Mouse (Mus musculus): ENCODE data around the gene Ubxn10. TPM values are rescaled to one million over a fixed set of nuclear protein-coding genes. Genes with fewer than 3 reads are reported as not detected.

Ubxn10 gene
- polyA plus RNA-seq, 1 experiment from 2014 or later: 0.78 TPM

DNA sequence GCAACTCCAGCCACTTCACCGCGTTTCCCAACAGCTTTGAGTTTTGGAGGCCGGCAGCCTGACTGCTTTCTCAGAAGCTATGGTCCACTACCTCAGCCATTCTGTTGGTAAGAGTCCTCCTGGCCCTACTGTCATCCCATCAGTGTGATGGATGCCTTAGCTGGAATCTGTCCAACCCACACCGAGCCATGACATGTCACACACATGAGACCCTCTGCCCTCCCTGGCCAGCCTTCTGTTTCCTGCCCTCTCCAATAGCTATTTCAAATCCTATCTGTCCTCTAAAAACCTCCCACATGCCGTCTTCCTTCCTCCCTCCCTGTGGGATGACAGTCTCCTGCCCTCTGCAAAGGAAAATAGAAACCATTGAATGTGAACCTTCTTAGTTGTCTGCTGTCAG is 11.2 kb downstream of the Ubxn10 start:
- no peak overlapping the region for H3K9ac ChIP-seq
- peaks cover 21% of the 10 kb centered on the region for H3K4me1 ChIP-seq
- no peak overlapping the region for H3K4me3 ChIP-seq
- no peaks in the 10 kb centered on the region for H3K9me3 ChIP-seq
- no peak for ATAC-seq (ENCODE audit: insufficient number of reproducible peaks, insufficient read depth, low FRiP score, low TSS enrichment)
- 80% methylated on average over 5 of the region's 5 CpGs for WGBS
- H3K27me3 ChIP-seq: no peaks in the 10 kb centered on the region
- no peak overlapping the region for H3K4me2 ChIP-seq (replicated peaks)
- H3K36me3 ChIP-seq: no peaks in the 10 kb centered on the region
- H3K27ac ChIP-seq: 0 out of 2 replicates have a peak overlapping the region, but pooled peaks have one; percentile 1

DNA sequence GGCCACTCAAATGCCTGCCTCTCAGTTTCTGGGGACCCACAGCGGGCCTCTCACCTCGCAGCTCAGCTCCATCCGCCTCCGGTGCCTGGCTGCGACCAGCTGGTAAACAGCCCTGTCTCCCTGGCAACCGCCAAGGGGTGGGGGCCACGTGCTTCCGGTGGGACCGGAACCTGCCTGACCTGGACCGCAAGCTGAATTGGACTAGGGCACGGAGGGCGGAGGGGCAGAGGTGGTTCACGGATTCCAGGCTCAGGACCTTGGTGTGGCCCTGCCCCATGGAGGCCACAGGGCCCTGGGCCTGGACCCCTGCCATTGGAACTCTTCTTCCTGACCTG is 11.9 kb downstream of the Ubxn10 start:
- peak; percentile 67; the same call in 1 of the 2 replicates for ATAC-seq (ENCODE audit: insufficient number of reproducible peaks, insufficient read depth, low FRiP score, low TSS enrichment)
- Histone ChIP-seq H3K4me3 (peak overlapping the region; percentile 29), H3K9me3 (no peaks in the 10 kb centered on the region), H3K9ac (peak overlapping the region; percentile 28; the same call in 1 of the 2 replicates), H3K27ac (peak overlapping the region; percentile 47; the same call in 1 of the 2 replicates), H3K27me3 (no peaks in the 10 kb centered on the region), H3K36me3 (no peaks in the 10 kb centered on the region), H3K4me1 (peaks cover 21% of the 10 kb centered on the region), H3K4me2 (replicated peaks) (peak overlapping the region; percentile 54)
- WGBS: 5% methylated on average over 13 of the region's 13 CpGs

DNA sequence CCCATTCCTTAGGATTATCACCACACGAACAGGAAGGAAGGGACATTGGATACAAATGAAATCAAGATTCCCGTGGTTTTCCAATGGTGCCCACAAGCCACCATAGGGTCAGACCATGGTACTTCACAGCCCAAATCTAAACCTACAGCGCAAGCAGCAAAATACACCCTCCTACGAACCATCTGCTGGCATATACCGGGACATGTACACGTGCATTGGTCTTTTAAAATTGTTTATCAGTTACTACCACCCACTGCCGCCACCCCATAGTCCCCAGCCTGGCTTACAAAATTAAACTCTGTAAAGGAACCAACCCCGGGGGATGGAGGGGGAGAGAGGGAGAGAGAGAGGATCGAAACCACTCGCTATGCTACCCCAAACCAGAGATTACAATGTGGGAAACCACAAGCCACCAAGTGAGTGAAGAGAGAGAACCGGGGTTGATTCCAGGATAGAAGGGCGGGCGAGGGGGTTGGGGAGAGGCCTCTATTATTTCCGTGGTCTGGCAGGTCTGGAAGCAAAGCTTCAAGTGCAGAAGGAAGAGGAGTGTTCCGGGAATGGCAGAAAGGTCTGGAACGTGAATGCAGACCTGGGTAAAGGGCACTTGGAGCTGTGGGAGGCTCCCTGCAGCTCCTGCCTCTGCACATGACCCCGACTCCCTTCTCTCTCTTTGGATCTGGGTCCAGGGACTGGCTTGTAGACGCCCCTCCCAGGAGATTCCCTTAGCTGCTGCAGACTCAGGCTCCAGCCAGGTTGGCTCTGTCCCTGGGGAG is 12.4 kb downstream of the Ubxn10 start, which contains the start of gene Pla2g2c:
Gene Pla2g2c (plus strand): TSS at position 439 of the 773 bp plus-strand sequence.
- H3K27ac ChIP-seq: peak within 1 kb of the TSS; percentile 47; the same call in 1 of the 2 replicates
- no peaks in the 10 kb centered on the region for H3K9me3 ChIP-seq
- H3K27me3 ChIP-seq: no peaks in the 10 kb centered on the region
- H3K36me3 ChIP-seq: no peaks in the 10 kb centered on the region
- H3K4me3 ChIP-seq: peak within 1 kb of the TSS; percentile 29
- H3K9ac ChIP-seq: peak within 1 kb of the TSS; percentile 28; the same call in 1 of the 2 replicates
- 46% methylated on average over 18 of the region's 18 CpGs for WGBS
- peak within 1 kb of the TSS; percentile 54 for H3K4me2 ChIP-seq (replicated peaks)
- H3K4me1 ChIP-seq: peaks cover 21% of the 10 kb centered on the region
- ATAC-seq (ENCODE audit: insufficient number of reproducible peaks, insufficient read depth, low FRiP score, low TSS enrichment): no peak

DNA sequence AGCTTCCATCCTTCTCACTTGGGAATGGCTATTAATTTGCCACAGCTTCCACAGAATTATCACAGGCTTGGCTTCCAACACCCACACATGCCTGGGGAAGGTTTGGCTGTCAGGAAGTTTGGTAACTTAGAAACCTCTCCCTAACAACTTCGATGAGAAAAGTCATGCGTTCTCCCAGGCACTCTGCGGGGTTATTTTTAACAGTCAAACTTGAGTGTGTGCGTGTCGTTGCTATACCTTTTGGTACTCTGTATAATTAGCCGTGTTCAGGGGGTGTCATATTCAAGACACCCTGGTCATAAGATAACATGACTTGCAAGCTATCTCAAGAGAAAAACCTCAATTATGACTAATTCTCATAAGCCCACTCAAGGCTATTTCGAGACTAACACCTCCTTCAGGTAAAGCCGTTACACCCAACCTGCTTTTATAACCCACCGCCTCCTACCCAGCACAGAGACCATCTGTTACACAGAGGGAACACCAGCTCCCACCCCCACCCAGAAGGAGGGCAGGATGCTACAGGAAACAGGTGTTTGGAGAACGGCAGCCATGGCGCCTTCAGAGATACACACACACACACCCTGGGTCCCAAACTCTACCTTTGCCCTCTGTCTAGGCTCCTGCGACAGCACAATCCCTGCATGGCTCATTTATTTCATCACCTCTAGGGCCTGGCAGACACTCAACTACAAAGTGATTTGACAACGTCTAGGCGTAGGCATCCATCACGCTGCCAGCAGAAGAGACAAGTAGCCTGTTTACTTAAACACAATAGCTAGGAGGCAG is 13.3 kb downstream of the Ubxn10 start:
- no peak overlapping the region for H3K4me2 ChIP-seq (replicated peaks)
- H3K27me3 ChIP-seq: no peaks in the 10 kb centered on the region
- no peaks in the 10 kb centered on the region for H3K36me3 ChIP-seq
- peaks cover 21% of the 10 kb centered on the region for H3K4me1 ChIP-seq
- H3K9ac ChIP-seq: no peak overlapping the region
- H3K27ac ChIP-seq: no peak overlapping the region
- H3K9me3 ChIP-seq: no peaks in the 10 kb centered on the region
- WGBS: 73% methylated on average over 15 of the region's 15 CpGs
- no peak for ATAC-seq (ENCODE audit: insufficient number of reproducible peaks, insufficient read depth, low FRiP score, low TSS enrichment)
- no peak overlapping the region for H3K4me3 ChIP-seq

DNA sequence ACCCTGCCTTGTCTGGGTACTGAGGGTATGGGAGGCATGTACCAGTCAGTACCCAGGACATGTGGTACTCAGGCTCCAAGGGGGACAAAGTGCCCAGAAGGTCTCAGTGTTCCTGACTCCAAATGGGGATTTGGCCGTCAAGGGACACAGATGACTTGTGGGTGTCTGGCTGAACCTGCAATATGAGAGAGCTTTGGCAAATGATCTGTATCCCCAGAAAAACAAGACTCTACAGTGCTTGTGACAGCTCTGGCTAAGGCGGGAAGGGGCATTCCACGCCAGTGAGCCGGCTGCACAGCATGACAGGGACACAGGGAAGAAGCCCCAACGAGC is 17.7 kb downstream of the Ubxn10 start:
- Histone ChIP-seq H3K36me3 (no peaks in the 10 kb centered on the region), H3K9ac (no peak overlapping the region), H3K4me1 (peaks cover 6% of the 10 kb centered on the region), H3K4me2 (replicated peaks) (no peak overlapping the region), H3K9me3 (no peaks in the 10 kb centered on the region), H3K27ac (no peak overlapping the region), H3K27me3 (no peaks in the 10 kb centered on the region), H3K4me3 (no peak overlapping the region)
- no peak for ATAC-seq (ENCODE audit: insufficient number of reproducible peaks, insufficient read depth, low FRiP score, low TSS enrichment)
- 82% methylated on average over 5 of the region's 5 CpGs for WGBS

DNA sequence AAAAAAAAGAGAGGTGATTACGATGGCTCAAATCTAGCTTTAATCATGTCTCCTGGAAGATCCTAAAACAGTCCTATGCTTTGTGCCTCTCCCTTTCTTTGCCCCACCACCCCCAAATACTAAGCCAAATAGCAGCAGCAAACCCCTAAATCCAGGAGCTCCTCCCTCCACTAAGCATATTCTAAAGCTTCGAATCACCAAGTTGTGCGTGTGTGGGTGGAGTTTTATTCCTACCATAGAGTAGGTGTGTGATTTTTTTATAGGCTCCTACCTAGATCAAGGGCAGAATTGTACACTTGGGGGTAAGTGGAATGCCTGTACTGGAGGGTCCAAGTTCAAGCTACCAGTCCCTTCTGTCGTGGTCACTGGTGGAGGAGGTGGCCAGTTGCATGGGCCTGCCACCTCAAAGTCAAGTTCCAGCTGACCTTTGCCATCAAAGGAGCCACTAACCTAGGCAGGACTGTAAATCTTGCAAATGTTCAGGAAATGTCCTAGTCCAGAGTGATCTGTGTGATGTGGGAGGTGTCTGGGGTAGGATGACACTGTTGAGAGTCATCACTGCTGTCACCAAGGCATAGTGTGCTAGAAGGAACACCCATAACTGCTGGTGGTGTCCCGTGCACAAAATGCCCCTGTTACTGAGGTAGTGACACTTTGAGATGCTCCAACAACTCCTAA is 18.2 kb downstream of the Ubxn10 start:
- no peak overlapping the region for H3K4me3 ChIP-seq
- 85% methylated on average over 5 of the region's 5 CpGs for WGBS

DNA sequence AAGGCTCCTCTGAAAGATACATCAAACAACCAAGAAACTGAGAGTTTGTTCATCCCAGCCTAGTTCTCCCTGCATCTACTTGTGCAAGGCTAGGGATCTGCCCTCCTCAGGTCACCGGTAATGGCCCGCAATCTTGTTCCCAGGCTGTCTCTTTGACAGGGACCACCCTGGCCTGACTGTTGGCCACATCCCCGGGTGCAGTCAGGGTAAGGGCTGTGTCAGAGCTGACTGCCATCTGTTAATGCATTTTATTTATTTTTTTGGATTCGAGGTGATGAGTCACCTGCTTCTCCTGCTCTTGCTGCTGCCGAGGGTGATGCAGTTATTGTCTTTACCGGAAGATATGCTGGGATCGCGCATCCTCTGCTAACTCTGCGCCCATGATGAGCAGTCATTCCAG is 20.3 kb downstream of the Ubxn10 start:
- H3K27ac ChIP-seq: no peak overlapping the region
- 83% methylated on average over 9 of the region's 9 CpGs for WGBS
- no peaks in the 10 kb centered on the region for H3K9me3 ChIP-seq
- H3K36me3 ChIP-seq: no peaks in the 10 kb centered on the region
- H3K4me1 ChIP-seq: no peaks in the 10 kb centered on the region
- no peaks in the 10 kb centered on the region for H3K27me3 ChIP-seq
- H3K4me2 ChIP-seq (replicated peaks): no peak overlapping the region
- ATAC-seq (ENCODE audit: insufficient number of reproducible peaks, insufficient read depth, low FRiP score, low TSS enrichment): no peak
- no peak overlapping the region for H3K9ac ChIP-seq
- H3K4me3 ChIP-seq: no peak overlapping the region

More for the DNA sequence above, 18.2 kb downstream of the Ubxn10 start:
- Histone ChIP-seq H3K36me3 (no peaks in the 10 kb centered on the region), H3K9me3 (no peaks in the 10 kb centered on the region), H3K27me3 (no peaks in the 10 kb centered on the region), H3K4me2 (replicated peaks) (no peak overlapping the region), H3K27ac (no peak overlapping the region), H3K9ac (no peak overlapping the region), H3K4me1 (peaks cover under 1% of the 10 kb centered on the region)
- no peak for ATAC-seq (ENCODE audit: insufficient number of reproducible peaks, insufficient read depth, low FRiP score, low TSS enrichment)

DNA sequence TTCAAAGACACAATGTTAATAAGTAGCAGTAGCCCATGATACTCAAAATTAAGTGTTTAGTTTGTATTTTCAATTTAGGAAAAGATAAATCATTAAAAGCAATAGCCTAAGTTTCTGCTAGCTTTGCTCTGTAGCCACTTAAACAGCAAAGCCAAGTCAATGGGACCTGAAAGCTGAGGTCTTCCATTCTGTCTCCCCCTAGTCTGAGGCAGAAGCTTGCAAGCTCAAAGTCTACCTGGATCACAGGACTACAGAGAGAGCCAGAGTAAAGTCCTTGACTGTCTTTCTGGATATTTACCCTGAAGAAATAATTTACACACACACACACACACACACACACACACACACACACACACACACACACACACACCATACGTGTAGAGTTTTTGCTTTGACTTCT is 22.8 kb downstream of the Ubxn10 start:
- H3K9me3 ChIP-seq: no peaks in the 10 kb centered on the region
- no peaks in the 10 kb centered on the region for H3K36me3 ChIP-seq
- H3K9ac ChIP-seq: no peak overlapping the region
- H3K4me1 ChIP-seq: peaks cover 5% of the 10 kb centered on the region; the same call in 1 of the 2 replicates
- H3K4me3 ChIP-seq: no peak overlapping the region
- WGBS: 70% methylated on average over 1 of the region's 1 CpGs
- no peak overlapping the region for H3K27ac ChIP-seq
- H3K27me3 ChIP-seq: no peaks in the 10 kb centered on the region
- ATAC-seq (ENCODE audit: insufficient number of reproducible peaks, insufficient read depth, low FRiP score, low TSS enrichment): no peak
- H3K4me2 ChIP-seq (replicated peaks): no peak overlapping the region

DNA sequence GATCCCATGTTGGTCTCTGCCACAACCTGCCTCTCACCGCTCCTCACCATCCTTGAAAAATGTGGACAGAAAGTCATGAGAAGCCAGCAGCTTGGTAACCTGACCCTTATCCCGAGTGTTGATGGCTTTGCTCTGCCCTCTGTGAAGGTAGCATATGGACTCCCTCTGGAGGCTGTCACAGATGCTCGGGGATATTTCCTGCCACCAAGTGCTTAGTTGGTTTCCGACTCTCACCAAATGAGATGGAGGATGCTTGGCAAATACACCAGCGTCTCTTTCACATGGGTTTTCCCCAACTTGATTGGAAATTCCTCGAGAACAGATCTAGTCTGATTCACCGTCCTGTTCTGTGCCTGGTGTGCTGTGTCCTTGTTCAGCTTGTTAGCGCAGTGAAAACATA is 24.3 kb downstream of the Ubxn10 start:
- H3K9me3 ChIP-seq: no peaks in the 10 kb centered on the region

DNA sequence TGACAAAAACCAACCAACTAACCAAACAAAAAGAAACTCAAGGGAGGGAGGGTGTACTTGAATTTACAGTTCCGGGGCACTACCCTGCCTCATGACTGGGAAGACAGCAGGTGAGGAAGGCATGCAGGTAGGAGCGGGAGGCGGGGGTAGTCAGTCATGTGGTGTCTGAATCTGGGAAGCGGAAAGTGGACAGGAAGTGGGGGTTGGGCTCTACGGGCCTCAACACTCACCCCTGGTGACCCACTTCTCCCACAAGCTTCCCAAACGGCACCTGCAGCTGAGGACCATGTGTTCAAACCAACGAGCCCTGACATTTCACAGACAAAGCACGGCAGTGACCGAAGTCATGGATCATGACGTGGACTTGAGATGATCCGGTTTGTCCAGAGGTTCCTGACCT is 24.9 kb downstream of the Ubxn10 start:
- no peaks in the 10 kb centered on the region for H3K27me3 ChIP-seq
- no peak overlapping the region for H3K27ac ChIP-seq
- H3K9me3 ChIP-seq: no peaks in the 10 kb centered on the region
- no peak overlapping the region for H3K4me3 ChIP-seq
- H3K4me2 ChIP-seq (replicated peaks): no peak overlapping the region
- no peak overlapping the region for H3K9ac ChIP-seq
- 84% methylated on average over 11 of the region's 11 CpGs for WGBS
- H3K36me3 ChIP-seq: no peaks in the 10 kb centered on the region
- no peak for ATAC-seq (ENCODE audit: insufficient number of reproducible peaks, insufficient read depth, low FRiP score, low TSS enrichment)
- peaks cover 5% of the 10 kb centered on the region; the same call in 1 of the 2 replicates for H3K4me1 ChIP-seq

More for the DNA sequence above, 24.3 kb downstream of the Ubxn10 start:
- Histone ChIP-seq H3K27ac (no peak overlapping the region), H3K9ac (no peak overlapping the region), H3K4me2 (replicated peaks) (no peak overlapping the region), H3K36me3 (no peaks in the 10 kb centered on the region), H3K4me3 (no peak overlapping the region), H3K27me3 (no peaks in the 10 kb centered on the region), H3K4me1 (peaks cover 5% of the 10 kb centered on the region; the same call in 1 of the 2 replicates)
- 73% methylated on average over 8 of the region's 8 CpGs for WGBS
- no peak for ATAC-seq (ENCODE audit: insufficient number of reproducible peaks, insufficient read depth, low FRiP score, low TSS enrichment)

DNA sequence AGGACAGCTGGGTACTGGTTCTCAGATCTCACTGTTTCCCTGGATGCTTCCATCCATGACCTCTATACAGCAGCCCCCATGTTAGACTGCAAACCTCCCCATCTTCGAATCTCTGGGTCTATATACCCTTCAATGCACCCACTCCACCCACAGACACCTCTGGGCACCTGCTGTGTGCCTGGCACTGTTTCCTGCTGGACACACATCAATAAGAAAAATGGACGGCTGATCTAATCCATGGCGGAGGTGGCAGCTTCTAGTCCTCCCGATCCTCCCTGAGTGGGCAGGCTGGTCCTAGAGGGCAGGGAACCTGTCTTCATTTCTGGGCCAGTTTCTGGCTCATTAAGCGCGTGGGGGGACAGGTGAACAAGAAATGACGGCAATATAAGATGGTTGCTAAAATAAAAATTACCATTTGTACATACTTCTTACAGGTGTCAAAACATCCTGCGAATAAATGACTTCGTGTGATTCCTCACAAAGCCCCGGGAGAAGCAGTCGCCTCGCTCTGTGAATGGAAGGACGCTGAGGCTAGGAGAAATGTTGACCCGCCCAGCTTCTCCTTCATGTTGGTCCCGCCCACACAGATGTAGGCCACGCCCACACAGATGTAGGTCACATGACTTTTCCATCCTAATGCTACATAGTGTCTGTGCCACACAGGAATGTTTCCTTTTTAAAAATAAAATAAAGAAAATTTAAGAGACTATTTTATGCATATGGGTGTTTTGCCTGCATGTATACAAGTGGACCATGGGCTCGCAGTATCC is 25.7 kb downstream of the Ubxn10 start:
- Histone ChIP-seq H3K9me3 (no peaks in the 10 kb centered on the region), H3K36me3 (no peaks in the 10 kb centered on the region), H3K4me2 (replicated peaks) (no peak overlapping the region), H3K4me3 (no peak overlapping the region), H3K9ac (no peak overlapping the region), H3K27ac (no peak overlapping the region), H3K27me3 (no peaks in the 10 kb centered on the region), H3K4me1 (peaks cover 5% of the 10 kb centered on the region; the same call in 1 of the 2 replicates)
- no peak for ATAC-seq (ENCODE audit: insufficient number of reproducible peaks, insufficient read depth, low FRiP score, low TSS enrichment)
- 66% methylated on average over 17 of the region's 17 CpGs for WGBS

All from embryonic facial prominence, embryonic 12.5 days (tissue).